ENCODE assay signal across 8 mouse cellular contexts in the genomic region with DNA sequence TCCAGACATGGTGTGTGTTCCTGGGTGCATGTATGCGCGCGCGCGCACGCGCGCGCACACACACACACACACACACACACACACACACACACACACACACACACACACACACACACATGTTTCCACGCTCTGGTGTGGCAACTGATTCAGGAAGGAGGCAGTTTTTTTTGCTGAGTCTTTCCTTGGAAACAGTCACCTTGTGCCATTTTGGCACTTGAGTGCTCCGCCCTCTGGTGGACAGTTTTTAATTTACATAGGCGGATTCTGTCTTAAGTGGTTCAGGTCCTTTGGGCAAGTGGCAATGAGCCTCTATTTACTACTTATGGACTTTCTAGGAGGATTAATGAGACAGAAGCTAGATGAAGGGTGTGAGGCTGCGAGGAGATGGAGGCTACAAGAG.
DNase-seq lines count a peak whose midpoint lies in the region.

No protein-coding gene starts in this region.

- 63% methylated on average over 13 of the region's 13 CpGs for WGBS in heart, embryonic 10.5 days

- H3K27ac ChIP-seq in heart, embryonic 10.5 days, result no peak overlapping the region

- DNase-seq in heart, adult 11 months, result peak; percentile 94
- no peak for DNase-seq in heart, embryonic 10.5 days (ENCODE audit: low spot score)
- DNase-seq in CD8-positive naive resting alpha-beta T cell, adult 2 months (ENCODE audit: low read depth in 2 of 2, low spot score in 2 of 2), result peak; percentile 45 to 65
- DNase-seq in cerebellum, adult 18-20 months, result peak; percentile 73 to 78
- DNase-seq in heart, adult 9 months (ENCODE audit: low spot score in 2 of 2), result peak; percentile 60 to 82
- peak; percentile 82 for DNase-seq in kidney, postnatal 14 days
- DNase-seq in lung, postnatal 4 days, result peak; percentile 47 to 78
- DNase-seq in thymus, postnatal 14 days, result peak; percentile 73

- peaks cover 54% of the 10 kb centered on the region for H3K27me3 ChIP-seq in heart, embryonic 10.5 days (ENCODE audit: insufficient read depth, poor library complexity, severe bottlenecking)

- peaks cover 78% of the 10 kb centered on the region for H3K4me1 ChIP-seq in heart, embryonic 10.5 days

- H3K4me3 ChIP-seq in heart, embryonic 10.5 days, result no peak overlapping the region

- peaks cover 30% of the 10 kb centered on the region for H3K36me3 ChIP-seq in heart, embryonic 10.5 days

- no peaks in the 10 kb centered on the region for H3K9me3 ChIP-seq in heart, embryonic 10.5 days
